Mouse (Mus musculus): Measurements from ENCODE around the gene Bend7. TPM values are rescaled to one million over a fixed set of nuclear protein-coding genes. Genes with fewer than 3 reads are reported as not detected.
A peak's percentile ranks its signal among the peaks of the same experiment; 100 is the strongest.

The Bend7 gene
- polyA plus RNA-seq, 1 experiment from 2014 or later: 11.9 TPM

- Histone ChIP-seq H3K27me3 (ENCODE audit: control insufficient read depth, insufficient read depth, low read depth, low read length) (no peaks in the 10 kb centered on the region), H3K9me3 (ENCODE audit: control insufficient read depth, low read length) (no peaks in the 10 kb centered on the region), H3K4me2 (ENCODE audit: low read depth, low read length) (no peak overlapping the region), H3K36me3 (ENCODE audit: control insufficient read depth, insufficient read depth, low read length) (no peaks in the 10 kb centered on the region; the same call in 1 of the 2 replicates), H3K4me3 (ENCODE audit: low read length) (no peak overlapping the region), H3K9ac (ENCODE audit: low read length) (no peak overlapping the region), H3K4me1 (replicated peaks; ENCODE audit: control insufficient read depth, insufficient read depth, low read length) (no peaks in the 10 kb centered on the region), H3K27ac (ENCODE audit: low read length) (no peak overlapping the region)
- 76% methylated on average over 4 of the region's 4 CpGs for WGBS
- no peak for ATAC-seq (ENCODE audit: low read depth)
These were observed 74.9 kb downstream of the Bend7 start for GRCm38 (mm10) chr2:4792554-4792953.

DNA sequence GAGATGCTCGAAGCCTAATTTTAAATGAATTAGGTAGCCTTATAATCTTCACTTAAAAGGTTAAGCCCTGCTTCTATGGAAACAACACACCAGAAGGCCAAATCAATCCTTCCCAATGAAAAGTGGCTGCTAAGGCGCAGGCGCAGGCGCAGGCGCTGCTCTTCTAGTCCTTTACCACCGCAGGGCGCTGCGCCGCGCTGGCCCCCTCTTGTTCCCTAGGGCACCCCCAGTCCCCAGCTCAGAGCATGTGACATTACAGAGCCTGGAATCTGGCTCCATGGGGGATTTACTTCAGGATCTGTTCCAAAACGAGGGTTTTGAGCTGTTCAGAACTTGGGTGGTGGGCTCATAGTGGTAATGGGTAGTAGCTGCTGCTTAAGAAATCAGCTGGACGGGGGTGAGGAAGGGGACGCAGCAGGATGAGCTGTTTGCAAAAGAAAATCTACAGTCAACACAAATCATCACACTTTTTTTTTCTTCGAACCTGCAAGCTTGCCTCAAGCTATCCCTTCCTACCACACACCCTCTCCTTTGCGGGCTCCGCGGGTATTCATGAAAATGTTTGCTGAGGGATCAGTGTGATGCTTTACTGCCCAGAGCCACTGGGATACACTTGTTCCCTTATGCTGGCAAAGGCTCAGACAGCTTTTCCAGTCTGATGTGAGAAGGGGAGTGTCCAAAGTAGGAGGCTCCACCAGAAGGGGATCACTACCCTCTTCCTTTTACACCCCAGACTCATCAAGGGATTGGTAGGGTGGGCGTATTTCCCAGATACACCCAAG lies 85.0 kb downstream of the Bend7 start:
- no peak overlapping the region for H3K9ac ChIP-seq (ENCODE audit: low read length)
- no peaks in the 10 kb centered on the region for H3K36me3 ChIP-seq (ENCODE audit: control insufficient read depth, insufficient read depth, low read length)
- no peaks in the 10 kb centered on the region for H3K27me3 ChIP-seq (ENCODE audit: control insufficient read depth, insufficient read depth, low read depth, low read length)
- H3K4me3 ChIP-seq (ENCODE audit: low read length): no peak overlapping the region
- no peaks in the 10 kb centered on the region for H3K4me1 ChIP-seq (replicated peaks; ENCODE audit: control insufficient read depth, insufficient read depth, low read length)
- WGBS: 48% methylated on average over 18 of the region's 18 CpGs
- no peak for ATAC-seq (ENCODE audit: low read depth)
- no peak overlapping the region for H3K4me2 ChIP-seq (ENCODE audit: low read depth, low read length)
- H3K27ac ChIP-seq (ENCODE audit: low read length): no peak overlapping the region
- H3K9me3 ChIP-seq (ENCODE audit: control insufficient read depth, low read length): no peaks in the 10 kb centered on the region

DNA sequence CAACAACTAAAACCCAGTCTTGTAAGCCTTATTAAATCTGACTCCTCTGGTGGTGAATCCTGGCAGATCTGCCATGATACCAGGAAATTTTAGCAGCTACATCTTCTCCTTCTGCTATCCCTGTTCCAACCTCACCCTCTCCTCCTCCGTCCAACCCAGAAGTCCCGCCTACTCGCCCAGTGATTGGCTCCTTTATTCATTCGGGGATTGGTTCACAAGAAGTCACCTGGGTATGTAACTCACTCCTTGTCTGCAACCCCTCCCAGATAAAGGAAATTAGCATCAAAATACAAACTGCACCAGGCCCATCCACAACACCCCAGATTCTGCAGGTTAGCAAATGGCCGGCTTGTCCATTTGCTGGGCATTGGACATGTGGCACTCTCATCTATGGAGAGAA lies 98.7 kb downstream of the Bend7 start:
- no peak overlapping the region for H3K4me2 ChIP-seq (ENCODE audit: low read depth, low read length)
- H3K36me3 ChIP-seq (ENCODE audit: control insufficient read depth, insufficient read depth, low read length): no peaks in the 10 kb centered on the region
- WGBS: 67% methylated on average over 5 of the region's 5 CpGs
- H3K4me1 ChIP-seq (replicated peaks; ENCODE audit: control insufficient read depth, insufficient read depth, low read length): no peaks in the 10 kb centered on the region
- no peaks in the 10 kb centered on the region for H3K9me3 ChIP-seq (ENCODE audit: control insufficient read depth, low read length)
- no peak overlapping the region for H3K4me3 ChIP-seq (ENCODE audit: low read length)
- no peak overlapping the region for H3K27ac ChIP-seq (ENCODE audit: low read length)
- no peak for ATAC-seq (ENCODE audit: low read depth)
- H3K27me3 ChIP-seq (ENCODE audit: control insufficient read depth, insufficient read depth, low read depth, low read length): no peaks in the 10 kb centered on the region
- no peak overlapping the region for H3K9ac ChIP-seq (ENCODE audit: low read length)

GRCm38 (mm10) chr2:4817678-4818077 lies 100.0 kb downstream of the Bend7 start:
- no peaks in the 10 kb centered on the region for H3K4me1 ChIP-seq (replicated peaks; ENCODE audit: control insufficient read depth, insufficient read depth, low read length)
- 6% methylated on average over 10 of the region's 10 CpGs for WGBS
- ATAC-seq (ENCODE audit: low read depth): no peak
- H3K27ac ChIP-seq (ENCODE audit: low read length): no peak overlapping the region
- no peaks in the 10 kb centered on the region for H3K36me3 ChIP-seq (ENCODE audit: control insufficient read depth, insufficient read depth, low read length)
- no peaks in the 10 kb centered on the region for H3K9me3 ChIP-seq (ENCODE audit: control insufficient read depth, low read length)
- no peaks in the 10 kb centered on the region for H3K27me3 ChIP-seq (ENCODE audit: control insufficient read depth, insufficient read depth, low read depth, low read length)
- no peak overlapping the region for H3K4me3 ChIP-seq (ENCODE audit: low read length)
- H3K4me2 ChIP-seq (ENCODE audit: low read depth, low read length): no peak overlapping the region
- no peak overlapping the region for H3K9ac ChIP-seq (ENCODE audit: low read length)

GRCm38 (mm10) chr2:4820230-4820629 lies 102.6 kb downstream of the Bend7 start:
- Histone ChIP-seq H3K9me3 (ENCODE audit: control insufficient read depth, low read length) (no peaks in the 10 kb centered on the region), H3K27ac (ENCODE audit: low read length) (no peak overlapping the region)
- 76% methylated on average over 3 of the region's 3 CpGs for WGBS

DNA sequence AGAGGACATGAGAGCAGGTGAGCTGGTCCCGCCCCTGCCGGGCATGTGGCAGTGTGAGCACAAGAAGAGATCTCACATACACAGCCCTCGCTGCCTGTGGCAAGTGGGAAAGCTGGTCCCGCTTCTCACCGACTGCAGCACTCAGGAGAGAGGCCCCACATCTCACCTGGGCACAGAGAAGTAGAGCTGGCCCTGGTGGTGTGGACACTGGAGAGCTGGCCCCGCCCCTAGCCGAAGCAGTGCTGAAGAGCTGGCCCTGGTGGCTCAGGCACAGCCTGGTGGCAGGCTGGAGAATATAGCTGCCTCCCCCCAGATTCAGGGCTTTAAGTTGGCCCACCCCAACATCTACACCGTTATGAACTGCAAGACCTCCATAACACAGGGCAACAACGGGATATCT lies 106.4 kb downstream of the Bend7 start:
- H3K9ac ChIP-seq (ENCODE audit: low read length): no peak overlapping the region
- H3K4me1 ChIP-seq (replicated peaks; ENCODE audit: control insufficient read depth, insufficient read depth, low read length): peaks cover 2% of the 10 kb centered on the region; the same call in 1 of the 2 replicates
- H3K27me3 ChIP-seq (ENCODE audit: control insufficient read depth, insufficient read depth, low read depth, low read length): no peaks in the 10 kb centered on the region
- H3K36me3 ChIP-seq (ENCODE audit: control insufficient read depth, insufficient read depth, low read length): no peaks in the 10 kb centered on the region
- WGBS: 35% methylated on average over 9 of the region's 9 CpGs
- ATAC-seq (ENCODE audit: low read depth): peak; percentile 91
- H3K4me3 ChIP-seq (ENCODE audit: low read length): no peak overlapping the region
- H3K27ac ChIP-seq (ENCODE audit: low read length): peak overlapping the region; percentile 30; the same call in 1 of the 2 replicates
- H3K9me3 ChIP-seq (ENCODE audit: control insufficient read depth, low read length): no peaks in the 10 kb centered on the region
- H3K4me2 ChIP-seq (ENCODE audit: low read depth, low read length): 0 out of 2 replicates have a peak overlapping the region, but pooled peaks have one; percentile 17

More at GRCm38 (mm10) chr2:4820230-4820629, 102.6 kb downstream of the Bend7 start:
- Histone ChIP-seq H3K4me2 (ENCODE audit: low read depth, low read length) (no peak overlapping the region), H3K4me1 (replicated peaks; ENCODE audit: control insufficient read depth, insufficient read depth, low read length) (no peaks in the 10 kb centered on the region), H3K9ac (ENCODE audit: low read length) (no peak overlapping the region), H3K36me3 (ENCODE audit: control insufficient read depth, insufficient read depth, low read length) (no peaks in the 10 kb centered on the region), H3K4me3 (ENCODE audit: low read length) (no peak overlapping the region), H3K27me3 (ENCODE audit: control insufficient read depth, insufficient read depth, low read depth, low read length) (no peaks in the 10 kb centered on the region)
- ATAC-seq (ENCODE audit: low read depth): no peak

GRCm38 (mm10) chr2:4828032-4828431 lies 110.4 kb downstream of the Bend7 start:
- Histone ChIP-seq H3K27me3 (ENCODE audit: control insufficient read depth, insufficient read depth, low read depth, low read length) (no peaks in the 10 kb centered on the region), H3K4me2 (ENCODE audit: low read depth, low read length) (no peak overlapping the region), H3K27ac (ENCODE audit: low read length) (no peak overlapping the region), H3K36me3 (ENCODE audit: control insufficient read depth, insufficient read depth, low read length) (no peaks in the 10 kb centered on the region), H3K9me3 (ENCODE audit: control insufficient read depth, low read length) (no peaks in the 10 kb centered on the region), H3K9ac (ENCODE audit: low read length) (no peak overlapping the region), H3K4me1 (replicated peaks; ENCODE audit: control insufficient read depth, insufficient read depth, low read length) (peaks cover 7% of the 10 kb centered on the region; the same call in 1 of the 2 replicates), H3K4me3 (ENCODE audit: low read length) (no peak overlapping the region)
- WGBS: 62% methylated on average over 5 of the region's 5 CpGs
- ATAC-seq (ENCODE audit: low read depth): no peak

DNA sequence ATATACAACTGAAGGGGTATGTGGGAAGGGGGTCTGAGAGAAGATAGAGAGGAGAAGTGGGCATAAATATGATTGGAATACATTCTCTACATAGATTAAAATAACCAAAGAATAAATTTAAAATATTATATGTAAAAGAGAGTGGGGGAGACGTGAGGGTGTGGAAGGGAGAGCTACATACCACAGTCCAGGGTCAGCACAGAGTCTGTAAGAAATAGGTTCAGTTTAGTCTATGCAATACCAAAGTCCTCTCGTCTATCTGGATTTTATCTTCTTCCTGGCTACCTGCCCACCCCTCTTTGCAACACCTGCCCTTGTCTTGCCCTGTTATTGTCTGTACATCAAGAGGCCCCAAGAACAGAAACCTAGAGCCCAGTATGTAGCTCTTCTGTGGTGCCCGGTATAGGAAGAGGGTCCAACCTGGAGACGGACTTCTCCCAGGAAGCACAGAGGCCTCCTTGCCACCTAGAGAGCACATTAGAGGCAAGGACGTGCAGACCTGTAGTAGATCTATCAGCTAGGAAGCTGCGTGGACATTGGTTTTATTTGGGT lies 110.9 kb downstream of the Bend7 start:
- H3K4me1 ChIP-seq (replicated peaks; ENCODE audit: control insufficient read depth, insufficient read depth, low read length): peaks cover 7% of the 10 kb centered on the region; the same call in 1 of the 2 replicates
- H3K4me2 ChIP-seq (ENCODE audit: low read depth, low read length): no peak overlapping the region
- peak overlapping the region; percentile 59; the same call in 1 of the 2 replicates for H3K27ac ChIP-seq (ENCODE audit: low read length)
- H3K27me3 ChIP-seq (ENCODE audit: control insufficient read depth, insufficient read depth, low read depth, low read length): no peaks in the 10 kb centered on the region
- no peaks in the 10 kb centered on the region for H3K9me3 ChIP-seq (ENCODE audit: control insufficient read depth, low read length)
- WGBS: 75% methylated on average over 6 of the region's 6 CpGs
- ATAC-seq (ENCODE audit: low read depth): no peak
- no peaks in the 10 kb centered on the region for H3K36me3 ChIP-seq (ENCODE audit: control insufficient read depth, insufficient read depth, low read length)
- no peak overlapping the region for H3K9ac ChIP-seq (ENCODE audit: low read length)
- no peak overlapping the region for H3K4me3 ChIP-seq (ENCODE audit: low read length)

- H3K27ac ChIP-seq (ENCODE audit: low read length): peak overlapping the region; percentile 59
- no peak for ATAC-seq (ENCODE audit: low read depth)
- peaks cover 7% of the 10 kb centered on the region; the same call in 1 of the 2 replicates for H3K4me1 ChIP-seq (replicated peaks; ENCODE audit: control insufficient read depth, insufficient read depth, low read length)
- no peak overlapping the region for H3K4me2 ChIP-seq (ENCODE audit: low read depth, low read length)
- H3K36me3 ChIP-seq (ENCODE audit: control insufficient read depth, insufficient read depth, low read length): no peaks in the 10 kb centered on the region
- 80% methylated on average over 4 of the region's 4 CpGs for WGBS
- no peak overlapping the region for H3K9ac ChIP-seq (ENCODE audit: low read length)
- no peaks in the 10 kb centered on the region for H3K27me3 ChIP-seq (ENCODE audit: control insufficient read depth, insufficient read depth, low read depth, low read length)
- H3K4me3 ChIP-seq (ENCODE audit: low read length): no peak overlapping the region
- H3K9me3 ChIP-seq (ENCODE audit: control insufficient read depth, low read length): no peaks in the 10 kb centered on the region
These were observed 111.4 kb downstream of the Bend7 start for GRCm38 (mm10) chr2:4829007-4829406.

Measured in lung, embryonic 16.5 days (tissue).